Mouse (Mus musculus): Measurements from ENCODE around the gene Nkain2.

- TF ChIP-seq CTCF (IDR thresholded peaks at IDR 0.05; ENCODE audit: extremely low read depth, insufficient read depth, low read length) (no peak), POLR2A (IDR thresholded peaks at IDR 0.05; ENCODE audit: extremely low read depth, insufficient read depth, low read length) (no peak)
These were observed 287.5 kb downstream of the Nkain2 start for GRCm38 (mm10) chr10:32602798-32603197.

Data from cortical plate, adult 2 months (tissue).